Mouse (Mus musculus) heart, embryonic 15.5 days (tissue): Measurements from ENCODE around the gene Echdc1. TPM values are rescaled to one million over a fixed set of nuclear protein-coding genes. Genes with fewer than 3 reads are reported as not detected.

Experiments
- polyA plus RNA-seq: library from polyadenylated mRNA; unstranded; fragments of >200 nt; fragmentation: Nextera tagmentation; extraction: Ambion mirVana; gene quantifications from 2 replicates; pipeline ENCODE4 v1.2.1, GENCODE M21; 2015

The Echdc1 gene
- polyA plus RNA-seq, 1 experiment from 2014 or later = 25.0 TPM

Other genes with a start within 250 kb of the Echdc1 start
- 0.19 and 0.51 TPM in 2 replicates for gene Soga3, start 169.3 kb upstream of the Echdc1 start, polyA plus RNA-seq
- gene Gm49353, start 114.2 kb upstream of the Echdc1 start, polyA plus RNA-seq = not detected in 2 replicates
- 0.13 and 0.44 TPM in 2 replicates for gene 9330159F19Rik, start 101.6 kb upstream of the Echdc1 start, polyA plus RNA-seq
- 35.7 and 37.9 TPM in 2 replicates for gene Rnf146, start 49.3 kb downstream of the Echdc1 start, polyA plus RNA-seq
- gene Rspo3, start 222.7 kb downstream of the Echdc1 start, polyA plus RNA-seq = 4.9 and 6.6 TPM in 2 replicates